14 mouse cellular contexts compared by ENCODE assay signal in the genomic region with DNA sequence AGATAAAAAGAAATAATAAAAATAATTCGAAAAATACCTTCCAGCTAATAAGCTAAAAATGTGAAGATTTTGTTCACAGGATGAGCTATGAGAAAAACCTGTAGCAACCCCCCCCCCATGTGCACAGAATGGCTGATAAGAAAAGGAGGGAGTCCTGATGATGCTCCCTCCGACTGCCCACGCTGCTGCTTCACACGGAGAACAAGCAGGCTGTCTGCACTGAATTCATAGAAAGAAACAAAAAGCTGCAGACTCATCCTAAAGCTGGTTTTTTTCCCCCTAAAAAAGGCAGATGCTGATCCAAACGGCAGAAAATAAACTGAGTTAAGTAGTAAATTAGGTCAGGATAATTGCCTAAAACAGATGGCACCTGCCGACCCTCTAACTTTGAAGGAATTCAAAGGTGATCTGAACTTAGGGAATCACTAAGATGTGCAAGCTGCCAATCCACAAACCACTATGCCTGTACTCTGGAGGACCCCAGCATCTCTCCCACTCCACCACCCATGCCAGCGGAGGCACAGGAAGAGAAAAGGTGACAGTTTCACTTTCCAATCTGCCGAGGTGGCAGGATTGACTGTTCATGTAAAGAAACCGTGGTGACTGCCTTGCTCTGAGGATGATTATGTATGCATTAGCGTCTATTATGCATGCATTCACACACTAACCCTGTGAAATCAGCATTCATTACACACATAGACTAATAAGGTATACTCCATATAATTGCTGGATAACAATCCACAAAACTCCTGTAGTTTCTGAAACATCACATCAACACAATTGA.
A peak's percentile ranks its signal among the peaks of the same experiment; 100 is the strongest.
DNase-seq lines count a peak whose midpoint lies in the region; ATAC-seq and TF ChIP-seq lines count a peak whose summit lies in the region.
"Had no signal": no experiment of that assay in that cellular context is flagged by ENCODE, and none has a peak within 500 bp of the region (broad histone marks: within the 10 kb centered on the region; RNA-seq: fewer than 3 reads in every experiment).

No protein-coding gene starts in this region.

- H3K27ac ChIP-seq in midbrain, embryonic 16.5 days (ENCODE audit: low read length): peak overlapping the region; percentile 15; the same call in 1 of the 2 replicates
- H3K27ac ChIP-seq in midbrain, postnatal 0 days (ENCODE audit: low read depth, low read length): no peak overlapping the region
- H3K27ac ChIP-seq: lung, embryonic 15.5 days had no signal

- no peaks in the 10 kb centered on the region for H3K9me3 ChIP-seq in midbrain, embryonic 16.5 days (replicated peaks; ENCODE audit: control insufficient read depth, low read length, poor library complexity, severe bottlenecking)
- H3K9me3 ChIP-seq in midbrain, postnatal 0 days (ENCODE audit: low read length): no peaks in the 10 kb centered on the region
- H3K9me3 ChIP-seq: lung, embryonic 15.5 days had no signal

- DNase-seq in layer of hippocampus, adult 18-20 months (ENCODE audit: low spot score in 2 of 2): peak; percentile 40 to 43
- no peak for DNase-seq in layer of hippocampus, adult 9-10 months (ENCODE audit: low spot score)
- no peak for DNase-seq in midbrain, postnatal 0 days (ENCODE audit: low spot score)
- DNase-seq in left cerebral cortex, postnatal 25 days (ENCODE audit: low spot score in 2 of 2): peak; percentile 32 to 65
- DNase-seq in kidney, adult 11 months: no peak
- DNase-seq in ovary, postnatal 14 days (ENCODE audit: low spot score): no peak
- DNase-seq: adrenal gland, adult 2 months; cerebellum, adult 2 months; kidney, postnatal 14 days; thymus, adult 2 months had no signal

- peaks cover 10% of the 10 kb centered on the region for H3K4me1 ChIP-seq in midbrain, embryonic 16.5 days (ENCODE audit: control insufficient read depth, insufficient read depth, low read length)
- H3K4me1 ChIP-seq in midbrain, postnatal 0 days (ENCODE audit: insufficient read depth, low read length): no peaks in the 10 kb centered on the region

- no peak for TF ChIP-seq CTCF in midbrain, postnatal 0 days (IDR thresholded peaks at IDR 0.05)

- H3K27me3 ChIP-seq in midbrain, embryonic 16.5 days (ENCODE audit: control insufficient read depth, insufficient read depth, low read depth, low read length): no peaks in the 10 kb centered on the region
- no peaks in the 10 kb centered on the region for H3K27me3 ChIP-seq in midbrain, postnatal 0 days (ENCODE audit: insufficient read depth, low read length)
- H3K27me3 ChIP-seq: lung, embryonic 15.5 days had no signal

- peak overlapping the region; percentile 27; the same call in 1 of the 2 replicates for H3K9ac ChIP-seq in midbrain, embryonic 16.5 days (ENCODE audit: low read depth, low read length)
- H3K9ac ChIP-seq in midbrain, postnatal 0 days (replicated peaks; ENCODE audit: low read length, poor library complexity, severe bottlenecking): no peak overlapping the region
- H3K9ac ChIP-seq: lung, embryonic 15.5 days had no signal

- intact Hi-C loops in left cerebral cortex, postnatal 25 days (cut with DNase I): no loop called here

- 49% methylated on average over 10 of the region's 10 CpGs for WGBS in midbrain, embryonic 16.5 days
- 46% methylated on average over 10 of the region's 10 CpGs for WGBS in midbrain, postnatal 0 days

- H3K4me3 ChIP-seq in midbrain, embryonic 16.5 days (ENCODE audit: low read depth, low read length): no peak overlapping the region
- no peak overlapping the region for H3K4me3 ChIP-seq in midbrain, postnatal 0 days (ENCODE audit: low read depth, low read length)
- H3K4me3 ChIP-seq: lung, embryonic 15.5 days; myocyte had no signal

- no peaks in the 10 kb centered on the region for H3K36me3 ChIP-seq in midbrain, embryonic 16.5 days (ENCODE audit: control insufficient read depth, insufficient read depth, low read length)
- H3K36me3 ChIP-seq in midbrain, postnatal 0 days (ENCODE audit: insufficient read depth, low read length): no peaks in the 10 kb centered on the region

- ATAC-seq in midbrain, embryonic 16.5 days: peak; percentile 25; the same call in 1 of the 2 replicates
- no peak for ATAC-seq in midbrain, postnatal 0 days (ENCODE audit: low FRiP score)
- ATAC-seq: intestine, embryonic 16.5 days had no signal

- H3K4me2 ChIP-seq in midbrain, embryonic 16.5 days (ENCODE audit: low read length): peak overlapping the region; percentile 12; the same call in 1 of the 2 replicates
- H3K4me2 ChIP-seq in midbrain, postnatal 0 days (ENCODE audit: low read depth, low read length, poor library complexity, severe bottlenecking): no peak overlapping the region
- H3K4me2 ChIP-seq: lung, embryonic 15.5 days had no signal

Comparison
In these comparisons a context has a peak if more than half of its experiments do, and no peak if none do; other contexts are left out.
1. DNase-seq: peak in layer of hippocampus, adult 18-20 months (2 of 2) and left cerebral cortex, postnatal 25 days (2 of 2); none in layer of hippocampus, adult 9-10 months (single experiment), midbrain, postnatal 0 days (single experiment), kidney, adult 11 months (single experiment) and ovary, postnatal 14 days (single experiment).